Comparison of ENCODE assay signal across 13 mouse cellular contexts in genomic region chr16:90496930-90497329, GRCm38 (mm10).
DNase-seq lines count a peak whose midpoint lies in the region; ATAC-seq lines count a peak whose summit lies in the region.
"Had no signal": no experiment of that assay in that cellular context is flagged by ENCODE, and none has a peak within 500 bp of the region (broad histone marks: within the 10 kb centered on the region; RNA-seq: fewer than 3 reads in every experiment).

No protein-coding gene starts in this region.

- 32% methylated on average over 11 of the region's 11 CpGs for WGBS in midbrain, embryonic 11.5 days
- whole genome bisulfite sequencing in midbrain, embryonic 10.5 days: 34% methylated on average over 11 of the region's 11 CpGs
- WGBS in forebrain, embryonic 12.5 days: 34% methylated on average over 11 of the region's 11 CpGs
- 42% methylated on average over 11 of the region's 11 CpGs for WGBS in neural tube, embryonic 13.5 days

- H3K4me3 ChIP-seq in midbrain, embryonic 11.5 days (ENCODE audit: low read depth, low read length): no peak overlapping the region
- no peak overlapping the region for H3K4me3 ChIP-seq in midbrain, embryonic 10.5 days
- no peak overlapping the region for H3K4me3 ChIP-seq in forebrain, embryonic 12.5 days (replicated peaks)
- no peak overlapping the region for H3K4me3 ChIP-seq in neural tube, embryonic 13.5 days

- no peak overlapping the region for H3K9ac ChIP-seq in midbrain, embryonic 11.5 days (ENCODE audit: low read length)
- H3K9ac ChIP-seq in forebrain, embryonic 12.5 days: no peak overlapping the region
- H3K9ac ChIP-seq in neural tube, embryonic 13.5 days: no peak overlapping the region
- H3K9ac ChIP-seq: liver, postnatal 0 days had no signal

- no peaks in the 10 kb centered on the region for H3K9me3 ChIP-seq in midbrain, embryonic 11.5 days (ENCODE audit: control insufficient read depth, low read length)
- no peaks in the 10 kb centered on the region for H3K9me3 ChIP-seq in midbrain, embryonic 10.5 days (replicated peaks)
- H3K9me3 ChIP-seq in forebrain, embryonic 12.5 days: no peaks in the 10 kb centered on the region
- no peaks in the 10 kb centered on the region for H3K9me3 ChIP-seq in neural tube, embryonic 13.5 days

- no peak for DNase-seq in midbrain, embryonic 11.5 days (ENCODE audit: low spot score, missing footprints)
- DNase-seq in midbrain, embryonic 10.5 days (ENCODE audit: low spot score): no peak
- DNase-seq in brain, adult 2 months (ENCODE audit: low read depth, low spot score): peak; percentile 55
- no peak for DNase-seq in heart, postnatal 14 days
- no peak for DNase-seq in kidney, postnatal 36 days
- DNase-seq: cerebellum, postnatal 10 days; gastrocnemius, postnatal 25 days; left cerebral cortex, postnatal 4 days; liver, postnatal 0 days had no signal

- ATAC-seq in midbrain, embryonic 11.5 days (ENCODE audit: low FRiP score): peak; percentile 74
- ATAC-seq in forebrain, embryonic 12.5 days (ENCODE audit: low FRiP score): peak; percentile 57; the same call in 1 of the 2 replicates
- no peak for ATAC-seq in neural tube, embryonic 13.5 days (ENCODE audit: low read depth)
- ATAC-seq: intestine, postnatal 0 days; liver, postnatal 0 days had no signal

- no peaks in the 10 kb centered on the region for H3K27me3 ChIP-seq in midbrain, embryonic 11.5 days (ENCODE audit: control insufficient read depth, insufficient read depth, low read length)
- H3K27me3 ChIP-seq in midbrain, embryonic 10.5 days (ENCODE audit: low read depth, poor library complexity, severe bottlenecking): no peaks in the 10 kb centered on the region
- H3K27me3 ChIP-seq in forebrain, embryonic 12.5 days: no peaks in the 10 kb centered on the region
- H3K27me3 ChIP-seq in neural tube, embryonic 13.5 days: no peaks in the 10 kb centered on the region

- H3K27ac ChIP-seq in midbrain, embryonic 11.5 days (ENCODE audit: low read depth, low read length): no peak overlapping the region
- H3K27ac ChIP-seq in midbrain, embryonic 10.5 days (replicated peaks): no peak overlapping the region
- no peak overlapping the region for H3K27ac ChIP-seq in forebrain, embryonic 12.5 days
- no peak overlapping the region for H3K27ac ChIP-seq in neural tube, embryonic 13.5 days (replicated peaks)
- H3K27ac ChIP-seq: stomach, postnatal 0 days had no signal

- H3K4me2 ChIP-seq in midbrain, embryonic 11.5 days: no peak overlapping the region
- no peak overlapping the region for H3K4me2 ChIP-seq in forebrain, embryonic 12.5 days
- peak overlapping the region; percentile 11; the same call in 1 of the 2 replicates for H3K4me2 ChIP-seq in neural tube, embryonic 13.5 days

- intact Hi-C loops in heart, postnatal 14 days (cut with DNase I): no loop called here

- H3K4me1 ChIP-seq in midbrain, embryonic 11.5 days (ENCODE audit: control insufficient read depth, insufficient read depth, low read length): no peaks in the 10 kb centered on the region
- H3K4me1 ChIP-seq in midbrain, embryonic 10.5 days: peaks cover 15% of the 10 kb centered on the region; the same call in 1 of the 2 replicates
- peaks cover 11% of the 10 kb centered on the region for H3K4me1 ChIP-seq in forebrain, embryonic 12.5 days
- H3K4me1 ChIP-seq in neural tube, embryonic 13.5 days (replicated peaks): peaks cover 15% of the 10 kb centered on the region

- peaks cover 18% of the 10 kb centered on the region for H3K36me3 ChIP-seq in midbrain, embryonic 11.5 days (ENCODE audit: control insufficient read depth, insufficient read depth, low read length)
- H3K36me3 ChIP-seq in midbrain, embryonic 10.5 days: peaks cover 88% of the 10 kb centered on the region
- peaks cover 64% of the 10 kb centered on the region for H3K36me3 ChIP-seq in forebrain, embryonic 12.5 days (replicated peaks)
- peaks cover 33% of the 10 kb centered on the region for H3K36me3 ChIP-seq in neural tube, embryonic 13.5 days
